Mouse (Mus musculus): ENCODE measurements around the gene Pex11g. TPM values are rescaled to one million over a fixed set of nuclear protein-coding genes. Genes with fewer than 3 reads are reported as not detected.
A peak's percentile ranks its signal among the peaks of the same experiment; 100 is the strongest.

The Pex11g gene
- polyA plus RNA-seq, 1 experiment from 2014 or later: 2.8 TPM

DNA sequence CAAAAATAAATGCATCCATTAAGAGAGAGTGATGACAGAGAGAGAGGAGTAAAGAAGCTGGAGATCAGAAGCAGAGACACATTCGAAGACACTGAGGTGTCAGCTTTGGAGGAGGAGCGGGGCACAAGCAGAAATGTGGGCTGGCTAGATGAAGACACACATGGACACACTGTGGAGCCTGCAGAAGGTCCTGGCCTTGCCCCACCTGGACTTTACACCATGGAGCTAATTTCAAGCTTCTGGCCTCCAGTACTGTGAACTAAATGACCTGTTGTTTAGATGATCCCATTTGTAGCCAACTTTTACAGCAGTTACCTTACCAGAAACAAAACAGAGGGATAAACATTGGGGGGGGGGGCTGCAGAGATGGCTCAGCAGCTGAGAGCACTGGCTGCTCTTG lies 4.2 kb downstream of the Pex11g start:
- no peak overlapping the region for H3K4me3 ChIP-seq (ENCODE audit: low read depth, low read length)
- H3K27ac ChIP-seq (ENCODE audit: low read depth, low read length): no peak overlapping the region
- no peak overlapping the region for H3K9ac ChIP-seq (ENCODE audit: low read length)
- H3K36me3 ChIP-seq (ENCODE audit: control insufficient read depth, insufficient read depth, low read length): no peaks in the 10 kb centered on the region; the same call in 1 of the 2 replicates
- peaks cover 7% of the 10 kb centered on the region; the same call in 1 of the 2 replicates for H3K4me1 ChIP-seq (ENCODE audit: control insufficient read depth, insufficient read depth, low read length)
- no peak for DNase-seq (ENCODE audit: low spot score, missing footprints)
- WGBS: 90% methylated on average over 2 of the region's 2 CpGs
- no peaks in the 10 kb centered on the region for H3K9me3 ChIP-seq (ENCODE audit: control insufficient read depth, low read length)
- no peak overlapping the region for H3K4me2 ChIP-seq
- ATAC-seq (ENCODE audit: low FRiP score): no peak
- no peaks in the 10 kb centered on the region for H3K27me3 ChIP-seq (ENCODE audit: control insufficient read depth, insufficient read depth, low read length)

- WGBS: 98% methylated on average over 25 of the region's 25 CpGs
- peaks cover 24% of the 10 kb centered on the region for H3K36me3 ChIP-seq (ENCODE audit: control insufficient read depth, insufficient read depth, low read length)
Measured at GRCm38 (mm10) chr8:3451992-3452391, 15.5 kb downstream of the Pex11g start.

DNA sequence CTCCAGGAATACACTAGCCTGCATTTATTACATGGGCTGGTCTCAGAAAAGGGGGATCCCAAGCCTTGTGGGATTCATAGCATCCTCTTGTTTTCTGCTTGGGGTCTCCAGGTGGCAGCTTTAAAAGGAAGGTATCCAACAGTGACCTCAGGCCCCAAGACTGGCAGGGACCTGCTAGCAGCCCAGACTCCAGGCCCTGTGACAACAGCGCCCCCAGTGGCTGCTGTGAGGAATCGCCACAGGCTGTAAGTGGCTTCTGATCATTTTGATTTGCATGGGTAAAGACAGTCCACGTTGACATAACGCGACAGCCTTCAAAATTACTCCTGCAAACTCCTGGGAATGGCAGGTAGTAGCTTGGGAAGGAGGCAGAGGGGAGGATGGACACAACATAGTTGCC lies 16.8 kb downstream of the Pex11g start:
- H3K9me3 ChIP-seq (ENCODE audit: control insufficient read depth, low read length): no peaks in the 10 kb centered on the region
- H3K4me1 ChIP-seq (ENCODE audit: control insufficient read depth, insufficient read depth, low read length): no peaks in the 10 kb centered on the region
- no peak overlapping the region for H3K9ac ChIP-seq (ENCODE audit: low read length)
- 37% methylated on average over 5 of the region's 5 CpGs for WGBS
- peak; percentile 88 for DNase-seq (ENCODE audit: low spot score, missing footprints)
- H3K4me3 ChIP-seq (ENCODE audit: low read depth, low read length): no peak overlapping the region
- no peaks in the 10 kb centered on the region for H3K27me3 ChIP-seq (ENCODE audit: control insufficient read depth, insufficient read depth, low read length)
- peaks cover 24% of the 10 kb centered on the region for H3K36me3 ChIP-seq (ENCODE audit: control insufficient read depth, insufficient read depth, low read length)
- peak; percentile 67 for ATAC-seq (ENCODE audit: low FRiP score)
- no peak overlapping the region for H3K27ac ChIP-seq (ENCODE audit: low read depth, low read length)
- no peak overlapping the region for H3K4me2 ChIP-seq

More at GRCm38 (mm10) chr8:3451992-3452391, 15.5 kb downstream of the Pex11g start:
- no peak overlapping the region for H3K4me2 ChIP-seq
- H3K9me3 ChIP-seq (ENCODE audit: control insufficient read depth, low read length): no peaks in the 10 kb centered on the region
- no peak for ATAC-seq (ENCODE audit: low FRiP score)
- no peaks in the 10 kb centered on the region for H3K4me1 ChIP-seq (ENCODE audit: control insufficient read depth, insufficient read depth, low read length)
- H3K9ac ChIP-seq (ENCODE audit: low read length): no peak overlapping the region
- H3K27ac ChIP-seq (ENCODE audit: low read depth, low read length): no peak overlapping the region
- H3K27me3 ChIP-seq (ENCODE audit: control insufficient read depth, insufficient read depth, low read length): no peaks in the 10 kb centered on the region
- no peak overlapping the region for H3K4me3 ChIP-seq (ENCODE audit: low read depth, low read length)
- no peak for DNase-seq (ENCODE audit: low spot score, missing footprints)

DNA sequence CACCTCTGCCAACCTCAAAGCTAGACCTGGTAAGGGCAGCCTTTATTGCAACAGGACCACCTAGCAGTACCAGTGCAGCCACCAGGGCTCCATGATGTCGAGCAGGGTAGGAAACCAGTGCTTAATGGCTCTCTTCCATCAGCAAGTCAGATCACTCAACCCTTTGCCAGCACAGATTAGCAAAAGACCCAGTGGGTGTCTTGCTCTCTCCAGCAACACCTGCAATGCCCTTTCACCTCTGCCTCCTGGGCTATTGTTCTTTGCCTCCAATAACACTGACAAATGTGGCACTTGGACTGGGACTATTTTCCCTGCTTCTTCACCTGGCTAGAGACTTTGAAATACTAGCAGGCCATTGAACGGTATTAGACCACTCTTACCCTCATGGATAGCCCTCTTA lies 18.3 kb downstream of the Pex11g start:
- 87% methylated on average over 2 of the region's 2 CpGs for WGBS

GRCm38 (mm10) chr8:3439510-3439909 lies 28.0 kb downstream of the Pex11g start:
- Histone ChIP-seq H3K4me2 (no peak overlapping the region), H3K9me3 (ENCODE audit: control insufficient read depth, low read length) (no peaks in the 10 kb centered on the region), H3K27ac (ENCODE audit: low read depth, low read length) (no peak overlapping the region), H3K27me3 (ENCODE audit: control insufficient read depth, insufficient read depth, low read length) (no peaks in the 10 kb centered on the region), H3K4me3 (ENCODE audit: low read depth, low read length) (no peak overlapping the region), H3K4me1 (ENCODE audit: control insufficient read depth, insufficient read depth, low read length) (no peaks in the 10 kb centered on the region), H3K36me3 (ENCODE audit: control insufficient read depth, insufficient read depth, low read length) (peaks cover 16% of the 10 kb centered on the region), H3K9ac (ENCODE audit: low read length) (no peak overlapping the region)
- WGBS: 72% methylated on average over 12 of the region's 12 CpGs
- DNase-seq (ENCODE audit: low spot score, missing footprints) (no peak), ATAC-seq (ENCODE audit: low FRiP score) (no peak)

More for the DNA sequence above, 18.3 kb downstream of the Pex11g start:
- Histone ChIP-seq H3K9me3 (ENCODE audit: control insufficient read depth, low read length) (no peaks in the 10 kb centered on the region), H3K36me3 (ENCODE audit: control insufficient read depth, insufficient read depth, low read length) (peaks cover 23% of the 10 kb centered on the region), H3K4me1 (ENCODE audit: control insufficient read depth, insufficient read depth, low read length) (no peaks in the 10 kb centered on the region), H3K4me2 (no peak overlapping the region), H3K27ac (ENCODE audit: low read depth, low read length) (no peak overlapping the region), H3K27me3 (ENCODE audit: control insufficient read depth, insufficient read depth, low read length) (no peaks in the 10 kb centered on the region), H3K4me3 (ENCODE audit: low read depth, low read length) (no peak overlapping the region), H3K9ac (ENCODE audit: low read length) (no peak overlapping the region)
- no peak for DNase-seq (ENCODE audit: low spot score, missing footprints)
- no peak for ATAC-seq (ENCODE audit: low FRiP score)

GRCm38 (mm10) chr8:3436492-3436891 lies 31.0 kb downstream of the Pex11g start:
- Histone ChIP-seq H3K27ac (ENCODE audit: low read depth, low read length) (no peak overlapping the region), H3K9ac (ENCODE audit: low read length) (no peak overlapping the region), H3K4me2 (no peak overlapping the region), H3K27me3 (ENCODE audit: control insufficient read depth, insufficient read depth, low read length) (no peaks in the 10 kb centered on the region), H3K9me3 (ENCODE audit: control insufficient read depth, low read length) (no peaks in the 10 kb centered on the region), H3K4me3 (ENCODE audit: low read depth, low read length) (no peak overlapping the region), H3K36me3 (ENCODE audit: control insufficient read depth, insufficient read depth, low read length) (peaks cover 23% of the 10 kb centered on the region), H3K4me1 (ENCODE audit: control insufficient read depth, insufficient read depth, low read length) (no peaks in the 10 kb centered on the region)
- ATAC-seq (ENCODE audit: low FRiP score) (no peak), DNase-seq (ENCODE audit: low spot score, missing footprints) (no peak)
- 83% methylated on average over 6 of the region's 6 CpGs for WGBS

DNA sequence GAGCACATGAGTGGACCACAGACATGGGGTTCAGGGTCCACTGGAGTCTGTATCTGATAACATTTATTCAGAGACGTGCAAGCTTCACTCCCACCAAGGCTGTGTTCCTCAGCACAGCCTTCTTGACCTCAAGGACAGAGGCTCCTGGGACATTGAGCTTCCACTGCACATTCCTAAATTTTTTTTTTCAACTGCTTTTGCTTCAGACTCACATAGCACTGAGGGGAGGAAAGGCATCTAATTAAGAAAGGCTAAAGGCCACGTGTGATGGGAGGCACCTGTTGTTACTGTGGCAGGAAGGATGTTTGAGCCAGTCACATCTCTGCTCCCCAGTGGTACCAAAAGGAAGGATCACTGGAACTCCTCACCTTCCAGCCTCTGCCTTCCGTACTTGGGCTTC lies 36.4 kb downstream of the Pex11g start:
- no peaks in the 10 kb centered on the region for H3K4me1 ChIP-seq (ENCODE audit: control insufficient read depth, insufficient read depth, low read length)
- H3K36me3 ChIP-seq (ENCODE audit: control insufficient read depth, insufficient read depth, low read length): peaks cover 7% of the 10 kb centered on the region; the same call in 1 of the 2 replicates
- H3K4me2 ChIP-seq: no peak overlapping the region
- no peak overlapping the region for H3K4me3 ChIP-seq (ENCODE audit: low read depth, low read length)
- no peaks in the 10 kb centered on the region for H3K27me3 ChIP-seq (ENCODE audit: control insufficient read depth, insufficient read depth, low read length)
- ATAC-seq (ENCODE audit: low FRiP score) (no peak), DNase-seq (ENCODE audit: low spot score, missing footprints) (no peak)
- no peaks in the 10 kb centered on the region for H3K9me3 ChIP-seq (ENCODE audit: control insufficient read depth, low read length)
- no peak overlapping the region for H3K27ac ChIP-seq (ENCODE audit: low read depth, low read length)
- H3K9ac ChIP-seq (ENCODE audit: low read length): no peak overlapping the region
- WGBS: 88% methylated on average over 3 of the region's 3 CpGs

- Histone ChIP-seq H3K36me3 (ENCODE audit: control insufficient read depth, insufficient read depth, low read length) (peaks cover 7% of the 10 kb centered on the region; the same call in 1 of the 2 replicates), H3K4me1 (ENCODE audit: control insufficient read depth, insufficient read depth, low read length) (no peaks in the 10 kb centered on the region), H3K4me3 (ENCODE audit: low read depth, low read length) (no peak overlapping the region), H3K27me3 (ENCODE audit: control insufficient read depth, insufficient read depth, low read length) (no peaks in the 10 kb centered on the region), H3K9me3 (ENCODE audit: control insufficient read depth, low read length) (no peaks in the 10 kb centered on the region), H3K4me2 (no peak overlapping the region), H3K27ac (ENCODE audit: low read depth, low read length) (no peak overlapping the region), H3K9ac (ENCODE audit: low read length) (no peak overlapping the region)
- WGBS: 82% methylated on average over 2 of the region's 2 CpGs
- DNase-seq (ENCODE audit: low spot score, missing footprints): no peak
- ATAC-seq (ENCODE audit: low FRiP score): no peak
Measured at GRCm38 (mm10) chr8:3429966-3430365, 37.5 kb downstream of the Pex11g start.

GRCm38 (mm10) chr8:3428426-3428825 lies 39.1 kb downstream of the Pex11g start:
- Histone ChIP-seq H3K9ac (ENCODE audit: low read length) (no peak overlapping the region), H3K9me3 (ENCODE audit: control insufficient read depth, low read length) (no peaks in the 10 kb centered on the region), H3K4me3 (ENCODE audit: low read depth, low read length) (no peak overlapping the region), H3K36me3 (ENCODE audit: control insufficient read depth, insufficient read depth, low read length) (peaks cover 7% of the 10 kb centered on the region; the same call in 1 of the 2 replicates), H3K4me2 (no peak overlapping the region), H3K27ac (ENCODE audit: low read depth, low read length) (no peak overlapping the region), H3K27me3 (ENCODE audit: control insufficient read depth, insufficient read depth, low read length) (no peaks in the 10 kb centered on the region), H3K4me1 (ENCODE audit: control insufficient read depth, insufficient read depth, low read length) (no peaks in the 10 kb centered on the region)
- no peak for DNase-seq (ENCODE audit: low spot score, missing footprints)
- WGBS: 88% methylated on average over 2 of the region's 2 CpGs
- ATAC-seq (ENCODE audit: low FRiP score): no peak

Data from midbrain, embryonic 11.5 days (tissue).